Mouse (Mus musculus) natural killer cell, adult 2 months (primary cell): ENCODE results near the gene 9930111J21Rik2.
A peak's percentile ranks its signal among the peaks of the same experiment; 100 is the strongest.
"Not testable (repeated sequence)": the region's sequence is repeated elsewhere in the genome, so short reads cannot be mapped to it uniquely, and the experiment has no call there.

ENCODE experiments used
- DNase-seq, 2 experiments: peaks; one replicate each; pipeline ENCODE4 v3.0.0; 2022; ENCODE audit warnings: low spot score in 2 of 2

Gene 9930111J21Rik2

GRCm38 (mm10) chr11:49051093-49051891 is at the start of gene 9930111J21Rik2:
Gene 9930111J21Rik2 (minus strand): TSS chr11:49051242.
- not testable (repeated sequence) for DNase-seq

- no peak for DNase-seq
These were observed 49.4 kb upstream of the 9930111J21Rik2 start for GRCm38 (mm10) chr11:49100409-49100808.

- no peak for DNase-seq
These were observed 44.3 kb upstream of the 9930111J21Rik2 start for GRCm38 (mm10) chr11:49095367-49095766.

DNA sequence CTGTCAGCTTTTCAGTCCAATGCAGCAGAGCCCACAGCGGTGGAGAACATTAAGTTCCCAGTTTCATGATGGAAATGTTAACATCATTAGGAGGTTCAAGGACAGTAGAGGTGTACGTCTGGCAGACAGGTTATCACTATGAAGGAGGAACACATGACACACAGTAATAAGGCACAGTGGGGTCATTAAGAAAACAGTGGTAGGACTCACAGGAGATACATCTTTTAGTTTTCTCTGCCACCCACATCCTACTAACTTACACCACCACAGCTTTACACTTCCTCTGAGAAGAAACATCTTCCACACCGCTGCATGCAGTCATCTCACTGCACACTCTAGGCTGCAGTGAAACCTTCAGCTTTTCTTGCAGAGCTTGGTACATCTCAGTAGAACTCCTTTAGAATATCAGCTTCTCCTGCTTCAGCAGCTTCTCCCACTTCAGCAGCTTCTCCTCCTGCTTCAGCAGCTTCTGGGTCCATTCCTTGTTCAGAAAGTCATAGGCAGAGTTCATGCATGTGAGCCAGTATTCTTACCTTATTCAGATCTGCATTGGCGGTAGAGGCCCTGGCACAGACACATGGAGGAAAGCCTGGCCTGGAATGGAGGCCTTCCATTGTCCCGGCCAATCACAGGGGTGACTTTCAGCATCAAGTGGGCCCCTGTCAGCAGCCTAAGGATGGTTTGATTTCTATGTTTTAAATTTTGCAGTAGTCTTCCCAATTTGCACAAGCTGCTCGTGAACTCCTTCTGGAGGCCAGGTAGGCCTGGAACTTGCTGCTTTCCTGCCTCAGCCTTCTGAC is 43.0 kb upstream of the 9930111J21Rik2 start:
- DNase-seq: peak; percentile 56 to 71

GRCm38 (mm10) chr11:49092786-49093185 is 41.7 kb upstream of the 9930111J21Rik2 start:
- no peak for DNase-seq

DNA sequence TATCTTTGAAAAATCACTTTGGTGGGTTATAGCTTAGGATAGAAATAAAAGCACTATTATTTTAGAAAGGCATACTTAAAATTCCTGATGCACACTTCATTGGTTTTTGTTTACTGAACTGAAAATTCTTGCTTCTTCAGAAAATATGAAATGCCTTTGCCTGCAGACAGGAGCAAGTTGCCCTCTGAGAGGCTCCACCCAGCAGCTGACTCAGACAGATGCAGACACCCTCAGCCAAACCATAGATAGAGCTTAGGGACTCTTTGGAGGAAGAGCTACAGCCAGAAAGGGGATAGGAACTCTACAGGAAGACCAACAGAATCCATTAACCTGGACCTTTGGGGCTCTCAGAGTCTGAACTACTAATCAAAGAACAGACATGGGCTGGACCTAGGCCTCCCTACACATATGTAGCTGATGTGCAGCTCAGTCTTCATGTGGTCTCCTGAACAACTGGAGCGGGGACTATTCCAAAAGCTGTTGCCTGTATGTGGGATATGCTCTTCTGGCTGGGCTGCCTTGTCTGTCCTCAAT is 41.1 kb upstream of the 9930111J21Rik2 start:
- DNase-seq: no peak

DNA sequence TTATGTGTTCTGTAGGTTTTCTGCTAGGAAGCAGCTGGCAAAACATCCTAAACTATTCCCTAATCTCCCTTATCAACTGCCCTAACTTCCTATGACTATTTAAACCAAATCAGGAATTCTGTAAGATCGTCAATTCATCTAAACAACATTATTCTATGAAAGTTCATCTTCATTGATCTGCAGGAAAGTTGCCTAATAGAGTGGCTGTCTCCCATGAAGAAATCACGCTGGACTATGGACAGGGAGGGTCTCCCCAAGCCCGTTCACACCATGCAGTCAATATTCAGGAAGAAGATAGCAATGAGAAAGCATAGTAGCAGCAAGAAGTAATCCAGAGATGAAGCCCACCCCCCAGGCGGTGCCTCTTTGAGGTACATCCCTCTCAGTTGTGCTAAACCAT is 40.1 kb upstream of the 9930111J21Rik2 start:
- DNase-seq: no peak

- DNase-seq: no peak
These were observed 39.5 kb upstream of the 9930111J21Rik2 start for GRCm38 (mm10) chr11:49090551-49090950.

- no peak for DNase-seq
These were observed 38.9 kb upstream of the 9930111J21Rik2 start for GRCm38 (mm10) chr11:49089735-49090507.

DNA sequence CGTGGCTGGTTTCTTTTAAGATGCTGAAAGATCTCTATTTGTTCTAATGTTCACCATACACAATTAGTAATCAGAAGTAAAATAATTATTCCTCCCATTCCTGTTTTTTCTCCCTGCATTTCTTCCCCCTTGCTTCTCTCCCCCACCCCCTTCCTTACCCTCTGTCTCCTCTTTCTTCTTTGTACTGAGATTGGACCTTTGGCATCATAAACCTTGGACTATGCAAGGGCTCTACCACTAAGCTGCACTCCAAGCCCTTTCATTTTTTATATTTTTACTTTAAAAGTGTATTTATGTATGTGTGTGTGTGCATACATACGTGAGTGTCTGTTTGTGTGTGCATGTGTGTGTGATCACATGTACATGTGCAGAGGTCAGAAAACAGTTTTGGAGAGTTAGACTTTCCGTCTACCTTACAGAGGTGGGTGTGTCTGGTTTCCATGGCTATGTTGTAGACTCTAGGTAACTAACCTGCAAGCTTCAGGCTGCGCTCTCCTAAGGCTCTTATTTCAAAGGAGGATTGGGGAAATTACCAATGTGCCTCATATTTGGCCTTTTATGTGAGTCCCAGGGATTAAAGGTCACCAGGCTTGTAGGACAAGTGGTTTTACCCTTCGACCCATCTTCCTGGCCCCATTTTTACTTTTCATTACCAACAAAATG is 38.1 kb upstream of the 9930111J21Rik2 start:
- no peak for DNase-seq

DNA sequence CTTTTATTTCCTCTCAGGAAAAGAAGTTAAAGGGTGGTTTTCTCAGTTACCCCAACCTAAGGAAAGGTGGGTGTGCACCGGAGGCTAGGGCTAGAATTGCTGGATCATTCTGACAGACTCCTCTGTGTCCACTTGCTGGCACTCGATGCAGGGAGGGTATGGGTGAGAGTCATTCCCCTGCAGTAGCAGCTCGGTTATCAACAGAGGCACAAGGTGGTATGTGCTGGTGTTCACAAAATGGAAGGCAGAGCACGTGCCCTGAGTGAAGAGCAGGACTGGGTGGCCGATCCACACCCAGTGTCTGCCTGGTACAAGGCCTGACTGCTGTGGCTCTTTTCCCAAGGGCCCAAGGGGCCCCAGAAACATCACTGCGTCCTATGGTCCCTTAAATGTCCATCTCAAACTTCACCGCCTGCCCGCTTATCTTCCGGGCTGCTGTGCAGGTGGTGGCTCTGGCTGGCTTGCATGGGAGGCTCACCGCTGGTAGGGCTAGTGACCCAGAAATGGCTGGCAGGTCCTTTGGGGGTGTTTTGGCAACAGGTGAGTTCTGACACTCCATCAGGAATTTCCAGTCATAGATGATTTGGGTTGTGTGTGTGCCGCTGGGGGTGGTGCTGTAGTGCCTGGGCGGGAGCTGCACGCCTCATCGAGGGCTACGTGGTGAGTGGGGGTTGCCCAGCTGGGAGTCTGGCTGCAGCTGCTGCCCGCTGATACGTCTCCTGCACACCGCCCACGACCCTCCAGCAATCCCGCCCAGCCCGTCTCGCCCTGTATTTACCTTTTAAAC is 37.0 kb upstream of the 9930111J21Rik2 start:
- DNase-seq: peak; percentile 57

GRCm38 (mm10) chr11:49086858-49087361 is 35.9 kb upstream of the 9930111J21Rik2 start:
- DNase-seq: peak; percentile 39 to 55

- DNase-seq: peak; percentile 68 to 75
These were observed 33.8 kb upstream of the 9930111J21Rik2 start for GRCm38 (mm10) chr11:49084875-49085274.

GRCm38 (mm10) chr11:49084385-49084784 is 33.3 kb upstream of the 9930111J21Rik2 start:
- DNase-seq: no peak

DNA sequence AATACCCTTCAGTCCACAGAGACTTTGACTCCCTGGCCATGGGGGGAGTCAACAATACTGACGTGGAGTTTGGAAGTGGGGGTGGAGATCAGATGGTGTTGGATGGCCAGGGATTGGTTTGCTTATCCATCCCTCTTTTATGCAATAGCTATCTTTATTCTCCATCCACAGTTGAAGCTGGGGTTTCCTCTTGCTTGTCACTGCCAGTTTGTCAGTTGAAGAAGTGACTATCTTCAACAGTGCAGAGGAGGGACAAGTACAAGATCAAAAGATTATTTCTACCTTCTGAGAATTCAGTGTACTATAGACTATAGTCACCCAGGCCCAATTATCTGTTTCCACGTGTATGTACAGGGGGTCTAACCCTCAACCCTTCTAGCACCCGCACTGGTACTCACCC is 32.8 kb upstream of the 9930111J21Rik2 start:
- no peak for DNase-seq

DNA sequence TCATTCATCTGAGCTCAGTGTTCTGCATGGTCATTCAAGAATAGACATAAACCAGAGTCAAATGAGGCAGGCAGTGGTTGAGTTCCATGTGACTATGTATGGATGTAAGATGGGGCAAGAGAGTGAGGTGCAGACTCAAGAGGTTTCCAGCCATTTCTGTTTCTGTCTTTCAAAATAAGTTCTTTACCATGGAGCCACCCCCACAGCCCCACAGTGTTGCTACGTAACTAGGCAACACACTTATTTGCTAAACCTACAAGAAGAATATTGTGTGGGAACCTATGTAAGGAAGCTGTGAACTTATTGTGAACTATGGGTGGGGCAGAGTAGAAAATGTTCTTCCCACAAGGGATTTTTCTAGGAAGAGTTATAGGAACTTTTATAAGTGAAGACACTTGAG is 32.1 kb upstream of the 9930111J21Rik2 start:
- DNase-seq: no peak

- DNase-seq: no peak
These were observed 30.8 kb upstream of the 9930111J21Rik2 start for GRCm38 (mm10) chr11:49081886-49082285.

- no peak for DNase-seq
These were observed 30.3 kb upstream of the 9930111J21Rik2 start for GRCm38 (mm10) chr11:49081356-49081755.

- no peak for DNase-seq
These were observed 29.6 kb upstream of the 9930111J21Rik2 start for GRCm38 (mm10) chr11:49080636-49081035.

- DNase-seq: no peak
These were observed 27.7 kb upstream of the 9930111J21Rik2 start for GRCm38 (mm10) chr11:49078719-49079118.
